17 mouse cellular contexts compared by ENCODE assay signal in genomic region chr8:115476071-115476470, GRCm38 (mm10).
A peak's percentile ranks its signal among the peaks of the same experiment; 100 is the strongest.
DNase-seq lines count a peak whose midpoint lies in the region; ATAC-seq lines count a peak whose summit lies in the region.
"Had no signal": no experiment of that assay in that cellular context is flagged by ENCODE, and none has a peak within 500 bp of the region (broad histone marks: within the 10 kb centered on the region; RNA-seq: fewer than 3 reads in every experiment).

No protein-coding gene starts in this region.

- ATAC-seq in cerebellum, adult (ENCODE audit: insufficient number of reproducible peaks, low FRiP score, low TSS enrichment) = 0 out of 2 replicates have a peak, but pooled peaks have one; percentile 8
- ATAC-seq: CD4-positive, CD25-positive, alpha-beta regulatory T cell, adult 4 months; forebrain, embryonic 14.5 days; hindbrain, postnatal 0 days had no signal

- no peak for DNase-seq in cerebellum, postnatal 36 days
- DNase-seq in cerebellum, adult 8-10 months = peak; percentile 24
- DNase-seq in cerebellum, postnatal 10 days = no peak
- peak; percentile 43 for DNase-seq in cerebellum, adult 9-11 months
- DNase-seq in gastrocnemius, postnatal 25 days = peak; percentile 82
- DNase-seq in spleen, adult 18-20 months = no peak
- DNase-seq in embryo, embryonic 9.5 days (ENCODE audit: extremely low spot score) = no peak
- DNase-seq: adrenal gland, postnatal 10 days; B cell, adult 2 months; heart, adult 18-20 months; heart, postnatal 14 days; kidney, adult 11 months; kidney, adult 9 months had no signal

Comparison
In these comparisons a context has a peak if more than half of its experiments do, and no peak if none do; other contexts are left out.
1. DNase-seq: peak in cerebellum, adult 8-10 months (single experiment), cerebellum, adult 9-11 months (single experiment) and gastrocnemius, postnatal 25 days (single experiment); none in cerebellum, postnatal 36 days (0 of 2), cerebellum, postnatal 10 days (0 of 2), spleen, adult 18-20 months (0 of 2) and embryo, embryonic 9.5 days (single experiment).